Mouse (Mus musculus) ovary, postnatal 14 days (tissue): ENCODE data around the gene Ksr1.

Source experiments
- DNase-seq: peaks from one replicate; pipeline ENCODE4 v3.0.0; 2022; ENCODE audit warnings: low spot score

The Ksr1 gene

GRCm38 (mm10) chr11:79146331-79146767, at the start of gene Ksr1:
TSS of gene Ksr1 (minus strand) at chr11:79146407.
- peak; percentile 87 for DNase-seq

GRCm38 (mm10) chr11:79192176-79192575, 46.0 kb upstream of the Ksr1 start:
- no peak for DNase-seq

- DNase-seq = no peak
These were observed 45.0 kb upstream of the Ksr1 start for GRCm38 (mm10) chr11:79191214-79191613.

- no peak for DNase-seq
These were observed 44.0 kb upstream of the Ksr1 start for GRCm38 (mm10) chr11:79190257-79190656.

- peak; percentile 67 for DNase-seq
These were observed 42.0 kb upstream of the Ksr1 start for GRCm38 (mm10) chr11:79188176-79188575.

- no peak for DNase-seq
These were observed 41.1 kb upstream of the Ksr1 start for GRCm38 (mm10) chr11:79187291-79187690.

- DNase-seq = no peak
These were observed 39.5 kb upstream of the Ksr1 start for GRCm38 (mm10) chr11:79185683-79186082.

GRCm38 (mm10) chr11:79184126-79184888, 38.1 kb upstream of the Ksr1 start:
- no peak for DNase-seq

GRCm38 (mm10) chr11:79183400-79183799, 37.2 kb upstream of the Ksr1 start:
- DNase-seq = no peak

- DNase-seq = no peak
These were observed 36.7 kb upstream of the Ksr1 start for GRCm38 (mm10) chr11:79182881-79183280.

- DNase-seq = no peak
These were observed 35.7 kb upstream of the Ksr1 start for GRCm38 (mm10) chr11:79181914-79182313.

GRCm38 (mm10) chr11:79176687-79177086, 30.5 kb upstream of the Ksr1 start:
- DNase-seq = no peak

GRCm38 (mm10) chr11:79172054-79172453, 25.8 kb upstream of the Ksr1 start:
- no peak for DNase-seq

- no peak for DNase-seq
These were observed 20.5 kb upstream of the Ksr1 start for GRCm38 (mm10) chr11:79166582-79167300.

GRCm38 (mm10) chr11:79161077-79161758, 15.0 kb upstream of the Ksr1 start:
- no peak for DNase-seq

- no peak for DNase-seq
These were observed 13.9 kb upstream of the Ksr1 start for GRCm38 (mm10) chr11:79160127-79160526.

- DNase-seq = no peak
These were observed 11.5 kb upstream of the Ksr1 start for GRCm38 (mm10) chr11:79157729-79158128.

- DNase-seq = no peak
These were observed 9.1 kb upstream of the Ksr1 start for GRCm38 (mm10) chr11:79155348-79155747.

GRCm38 (mm10) chr11:79152696-79153095, 6.5 kb upstream of the Ksr1 start:
- no peak for DNase-seq

- DNase-seq = no peak
These were observed 5.7 kb upstream of the Ksr1 start for GRCm38 (mm10) chr11:79151874-79152273.

- DNase-seq = no peak
These were observed 4.1 kb upstream of the Ksr1 start for GRCm38 (mm10) chr11:79150301-79150700.

GRCm38 (mm10) chr11:79149295-79149694, 3.1 kb upstream of the Ksr1 start:
- DNase-seq = no peak

GRCm38 (mm10) chr11:79148783-79149182, 2.6 kb upstream of the Ksr1 start:
- no peak for DNase-seq
